Comparison of ENCODE assay signal across 22 mouse cellular contexts in the genomic region with DNA sequence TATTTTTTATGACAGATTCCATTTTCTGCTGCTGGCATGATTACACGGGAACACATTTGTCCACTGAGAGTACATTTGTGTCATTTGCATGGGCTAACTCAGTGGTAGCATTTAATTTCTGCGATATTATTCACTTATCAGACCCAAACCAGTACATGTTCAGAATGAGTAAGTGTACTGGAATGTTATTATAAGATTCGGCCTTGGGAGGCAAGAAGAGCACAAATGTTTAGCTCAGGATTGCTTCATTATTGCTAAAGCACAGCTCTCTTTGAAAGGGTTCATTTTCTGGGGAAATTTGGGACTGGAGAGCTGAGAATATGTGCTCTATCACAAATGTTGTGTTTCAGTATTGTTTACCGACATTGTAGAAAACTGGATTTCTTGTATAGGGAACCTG.
DNase-seq lines count a peak whose midpoint lies in the region; ATAC-seq and TF ChIP-seq lines count a peak whose summit lies in the region.
"Had no signal": no experiment of that assay in that cellular context is flagged by ENCODE, and none has a peak within 500 bp of the region (broad histone marks: within the 10 kb centered on the region; RNA-seq: fewer than 3 reads in every experiment).

No protein-coding gene starts in this region.

- peak overlapping the region; percentile 62 for H3K27ac ChIP-seq in layer of hippocampus, adult 2 months
- H3K27ac ChIP-seq in midbrain, embryonic 16.5 days (ENCODE audit: low read length): 0 out of 2 replicates have a peak overlapping the region, but pooled peaks have one; percentile 17
- H3K27ac ChIP-seq in midbrain, postnatal 0 days (ENCODE audit: low read depth, low read length): no peak overlapping the region
- H3K27ac ChIP-seq: embryonic facial prominence, embryonic 13.5 days; forebrain, embryonic 12.5 days; heart, embryonic 10.5 days; heart, embryonic 15.5 days had no signal

- no peaks in the 10 kb centered on the region for H3K9me3 ChIP-seq in midbrain, embryonic 16.5 days (replicated peaks; ENCODE audit: control insufficient read depth, low read length, poor library complexity, severe bottlenecking)
- no peaks in the 10 kb centered on the region for H3K9me3 ChIP-seq in midbrain, postnatal 0 days (ENCODE audit: low read length)
- H3K9me3 ChIP-seq: embryonic facial prominence, embryonic 13.5 days; forebrain, embryonic 12.5 days; heart, embryonic 10.5 days; heart, embryonic 15.5 days had no signal

- H3K4me3 ChIP-seq in layer of hippocampus, adult 2 months: no peak overlapping the region
- H3K4me3 ChIP-seq in midbrain, embryonic 16.5 days (ENCODE audit: low read depth, low read length): no peak overlapping the region
- H3K4me3 ChIP-seq in midbrain, postnatal 0 days (ENCODE audit: low read depth, low read length): no peak overlapping the region
- H3K4me3 ChIP-seq: embryonic facial prominence, embryonic 13.5 days; forebrain, embryonic 12.5 days; heart, embryonic 10.5 days; heart, embryonic 15.5 days had no signal

- DNase-seq in layer of hippocampus, adult 2 months (ENCODE audit: low spot score in 2 of 2): no peak
- DNase-seq in layer of hippocampus, postnatal 36 days: no peak
- no peak for DNase-seq in midbrain, postnatal 0 days (ENCODE audit: low spot score)
- DNase-seq in Muller cell, postnatal 12 days (ENCODE audit: inconsistent ontology term): peak; percentile 24
- DNase-seq in adipocyte (ENCODE audit: low spot score): peak; percentile 5
- DNase-seq in testis, postnatal 14 days (ENCODE audit: low spot score): no peak
- DNase-seq: adrenal gland, postnatal 14 days; B cell, adult 2 months; cerebellum, adult 18-20 months; cerebellum, adult 9-11 months; cerebellum, postnatal 36 days; gastrocnemius, postnatal 10 days; heart, adult 18-20 months; heart, postnatal 14 days had no signal

- no peaks in the 10 kb centered on the region for H3K27me3 ChIP-seq in midbrain, embryonic 16.5 days (ENCODE audit: control insufficient read depth, insufficient read depth, low read depth, low read length)
- H3K27me3 ChIP-seq in midbrain, postnatal 0 days (ENCODE audit: insufficient read depth, low read length): no peaks in the 10 kb centered on the region
- H3K27me3 ChIP-seq: CH12.LX; embryonic facial prominence, embryonic 13.5 days; forebrain, embryonic 12.5 days; heart, embryonic 15.5 days had no signal

- no peaks in the 10 kb centered on the region; the same call in 1 of the 2 replicates for H3K4me1 ChIP-seq in midbrain, embryonic 16.5 days (ENCODE audit: control insufficient read depth, insufficient read depth, low read length)
- no peaks in the 10 kb centered on the region for H3K4me1 ChIP-seq in midbrain, postnatal 0 days (ENCODE audit: insufficient read depth, low read length)
- H3K4me1 ChIP-seq: embryonic facial prominence, embryonic 13.5 days; heart, embryonic 10.5 days; heart, embryonic 15.5 days had no signal

- TF ChIP-seq CTCF in layer of hippocampus, adult 2 months (conservative IDR thresholded peaks at IDR 0.05): no peak
- TF ChIP-seq CTCF in midbrain, postnatal 0 days (IDR thresholded peaks at IDR 0.05): no peak

- H3K36me3 ChIP-seq in midbrain, embryonic 16.5 days (ENCODE audit: control insufficient read depth, insufficient read depth, low read length): no peaks in the 10 kb centered on the region
- H3K36me3 ChIP-seq in midbrain, postnatal 0 days (ENCODE audit: insufficient read depth, low read length): no peaks in the 10 kb centered on the region
- H3K36me3 ChIP-seq: embryonic facial prominence, embryonic 13.5 days; forebrain, embryonic 12.5 days; heart, embryonic 10.5 days; heart, embryonic 15.5 days had no signal

- no peak overlapping the region for H3K4me2 ChIP-seq in midbrain, embryonic 16.5 days (ENCODE audit: low read length)
- H3K4me2 ChIP-seq in midbrain, postnatal 0 days (ENCODE audit: low read depth, low read length, poor library complexity, severe bottlenecking): no peak overlapping the region
- H3K4me2 ChIP-seq: embryonic facial prominence, embryonic 13.5 days; forebrain, embryonic 12.5 days; heart, embryonic 15.5 days had no signal

- no peak overlapping the region for H3K9ac ChIP-seq in midbrain, embryonic 16.5 days (ENCODE audit: low read depth, low read length)
- H3K9ac ChIP-seq in midbrain, postnatal 0 days (replicated peaks; ENCODE audit: low read length, poor library complexity, severe bottlenecking): no peak overlapping the region
- H3K9ac ChIP-seq: embryonic facial prominence, embryonic 13.5 days; forebrain, embryonic 12.5 days; heart, embryonic 15.5 days had no signal

- no peak for ATAC-seq in midbrain, embryonic 16.5 days
- no peak for ATAC-seq in midbrain, postnatal 0 days (ENCODE audit: low FRiP score)
- no peak for ATAC-seq in CD4-positive, CD25-positive, alpha-beta regulatory T cell, adult 4 months
- ATAC-seq: forebrain, embryonic 16.5 days had no signal

- WGBS in midbrain, embryonic 16.5 days: 78% methylated on average over 4 of the region's 4 CpGs
- 67% methylated on average over 4 of the region's 4 CpGs for WGBS in midbrain, postnatal 0 days

Comparison
In these comparisons a context has a peak if more than half of its experiments do, and no peak if none do; other contexts are left out.
1. DNase-seq: peak in Muller cell, postnatal 12 days (single experiment) and adipocyte (single experiment); none in layer of hippocampus, adult 2 months (0 of 2), layer of hippocampus, postnatal 36 days (0 of 2), midbrain, postnatal 0 days (single experiment) and testis, postnatal 14 days (single experiment).